ENCODE assay signal across 14 mouse cellular contexts in genomic region chr13:25002965-25003364, GRCm38 (mm10). TPM values are rescaled to one million over a fixed set of nuclear protein-coding genes. Genes with fewer than 3 reads are reported as not detected.
DNase-seq lines count a peak whose midpoint lies in the region; ATAC-seq and TF ChIP-seq lines count a peak whose summit lies in the region.
"Had no signal": no experiment of that assay in that cellular context is flagged by ENCODE, and none has a peak within 500 bp of the region (broad histone marks: within the 10 kb centered on the region; RNA-seq: fewer than 3 reads in every experiment).

No protein-coding gene starts in this region.

- H3K27ac ChIP-seq in kidney, postnatal 0 days: no peak overlapping the region
- no peak overlapping the region for H3K27ac ChIP-seq in kidney, embryonic 14.5 days (ENCODE audit: low read depth, low read length)
- H3K27ac ChIP-seq: embryonic facial prominence, embryonic 15.5 days had no signal

- no peak for ATAC-seq in kidney, postnatal 0 days (replicated peaks; ENCODE audit: low FRiP score, low read depth)
- no peak for ATAC-seq in kidney, embryonic 14.5 days (ENCODE audit: low FRiP score, low TSS enrichment)
- no peak for ATAC-seq in erythroblast, adult 5-6 weeks (replicated peaks; ENCODE audit: low FRiP score, poor library complexity, severe bottlenecking)
- ATAC-seq: hindbrain, embryonic 16.5 days had no signal

- no peak overlapping the region for H3K4me2 ChIP-seq in kidney, postnatal 0 days (ENCODE audit: low read length)
- H3K4me2 ChIP-seq in kidney, embryonic 14.5 days (replicated peaks; ENCODE audit: low read depth, low read length): no peak overlapping the region
- H3K4me2 ChIP-seq: embryonic facial prominence, embryonic 15.5 days had no signal

- no peak overlapping the region for H3K4me3 ChIP-seq in kidney, postnatal 0 days (replicated peaks; ENCODE audit: low read depth, low read length)
- no peak overlapping the region for H3K4me3 ChIP-seq in kidney, embryonic 14.5 days (ENCODE audit: low read length)
- H3K4me3 ChIP-seq: embryonic facial prominence, embryonic 15.5 days had no signal

- H3K27me3 ChIP-seq in kidney, postnatal 0 days (ENCODE audit: insufficient read depth, low read length): no peaks in the 10 kb centered on the region
- no peaks in the 10 kb centered on the region for H3K27me3 ChIP-seq in kidney, embryonic 14.5 days (ENCODE audit: control insufficient read depth, insufficient read depth, low read length)
- H3K27me3 ChIP-seq: embryonic facial prominence, embryonic 15.5 days had no signal

- TF ChIP-seq CTCF in kidney, postnatal 0 days (IDR thresholded peaks at IDR 0.05; ENCODE audit: low read depth): peak; percentile 37; the same call in 1 of the 2 replicates

- H3K9me3 ChIP-seq in kidney, postnatal 0 days (replicated peaks; ENCODE audit: low read length): no peaks in the 10 kb centered on the region
- H3K9me3 ChIP-seq in kidney, embryonic 14.5 days (ENCODE audit: control insufficient read depth, low read length): peaks cover 5% of the 10 kb centered on the region; the same call in 1 of the 2 replicates
- H3K9me3 ChIP-seq: embryonic facial prominence, embryonic 15.5 days had no signal

- H3K4me1 ChIP-seq in kidney, postnatal 0 days (replicated peaks; ENCODE audit: insufficient read depth, low read length): no peaks in the 10 kb centered on the region
- no peaks in the 10 kb centered on the region for H3K4me1 ChIP-seq in kidney, embryonic 14.5 days (ENCODE audit: control insufficient read depth, insufficient read depth, low read length)
- H3K4me1 ChIP-seq: embryonic facial prominence, embryonic 15.5 days had no signal

- DNase-seq in kidney, postnatal 0 days (ENCODE audit: low spot score): no peak
- DNase-seq in thymus, postnatal 0 days (ENCODE audit: low spot score): peak; percentile 37
- no peak for DNase-seq in thymus, postnatal 14 days
- peak; percentile 22 for DNase-seq in c-Kit-positive CD71-positive TER-119-negative erythroid progenitor cells, embryonic 14.5 days (ENCODE audit: low read depth)
- no peak for DNase-seq in urinary bladder, postnatal 25 days (ENCODE audit: low spot score)
- DNase-seq: adrenal gland, postnatal 36 days; cerebellum, adult 8-10 months; lung, postnatal 36 days; thymus, postnatal 36 days had no signal

- peaks cover 54% of the 10 kb centered on the region for H3K36me3 ChIP-seq in kidney, postnatal 0 days (ENCODE audit: insufficient read depth, low read length)
- H3K36me3 ChIP-seq in kidney, embryonic 14.5 days (ENCODE audit: control insufficient read depth, insufficient read depth, low read length): peaks cover 56% of the 10 kb centered on the region

- no peak overlapping the region for H3K9ac ChIP-seq in kidney, postnatal 0 days (ENCODE audit: low read depth, low read length)
- no peak overlapping the region for H3K9ac ChIP-seq in kidney, embryonic 14.5 days (ENCODE audit: low read depth, low read length)
- H3K9ac ChIP-seq: embryonic facial prominence, embryonic 15.5 days had no signal

RNA-seq across cellular contexts. Expression of gene Mrs2, which starts 17.2 kb away (rescaled TPM):
- polyA plus RNA-seq in kidney, postnatal 0 days (2015; fragmentation: Nextera tagmentation; extraction: Ambion mirVana): 13.7 and 13.8 TPM in 2 replicates
- polyA plus RNA-seq in kidney, embryonic 14.5 days (2014; fragmentation: Nextera tagmentation; extraction: Ambion mirVana): 16.3 and 24.5 TPM in 2 replicates
- 18.6 and 24.6 TPM in 2 replicates for polyA plus RNA-seq in thymus, postnatal 0 days (2015; fragmentation: Nextera tagmentation; extraction: Ambion mirVana)
- 4.4 and 5.4 TPM in 2 replicates for total RNA-seq in erythroblast, adult 5-6 weeks (2015; ENCODE audit: low replicate concordance)
- 3.2 and 3.8 TPM in 2 replicates for total RNA-seq in erythroblast, adult 5-6 weeks (2017; ENCODE audit: low replicate concordance)

RNA-seq across cellular contexts. Expression of gene Dcdc2a, which starts 52.8 kb away (rescaled TPM):
- polyA plus RNA-seq in kidney, postnatal 0 days (2015; fragmentation: Nextera tagmentation; extraction: Ambion mirVana): 73.7 and 88.5 TPM in 2 replicates
- 27.2 and 34.5 TPM in 2 replicates for polyA plus RNA-seq in kidney, embryonic 14.5 days (2014; fragmentation: Nextera tagmentation; extraction: Ambion mirVana)
- 0.57 and 0.60 TPM in 2 replicates for polyA plus RNA-seq in thymus, postnatal 0 days (2015; fragmentation: Nextera tagmentation; extraction: Ambion mirVana)
- total RNA-seq in erythroblast, adult 5-6 weeks (2015; ENCODE audit: low replicate concordance): not detected in 2 replicates
- total RNA-seq in erythroblast, adult 5-6 weeks (2017; ENCODE audit: low replicate concordance): 0.14 TPM in 1 of 2 replicates, not detected in the other
- total RNA-seq: heart, adult 8-10 months had no signal

Comparison
In these comparisons a context has a peak if more than half of its experiments do, and no peak if none do; other contexts are left out.
1. DNase-seq: peak in thymus, postnatal 0 days (single experiment) and c-Kit-positive CD71-positive TER-119-negative erythroid progenitor cells, embryonic 14.5 days (single experiment); none in kidney, postnatal 0 days (single experiment), thymus, postnatal 14 days (single experiment) and urinary bladder, postnatal 25 days (single experiment).
2. RNA of gene Dcdc2a, which starts 52.8 kb away (polyA plus RNA-seq): 73.7 to 88.5 TPM in kidney, postnatal 0 days and 27.2 to 34.5 TPM in kidney, embryonic 14.5 days; 0.57 to 0.60 TPM in thymus, postnatal 0 days; every median in the first group is over 10 times any median in the second.